Mouse (Mus musculus): ENCODE measurements around the gene Mansc1. TPM values are rescaled to one million over a fixed set of nuclear protein-coding genes. Genes with fewer than 3 reads are reported as not detected.
A peak's percentile ranks its signal among the peaks of the same experiment; 100 is the strongest.

The Mansc1 gene
- total and polyA plus RNA-seq, 2 experiments from 2014 or later: 7.4 to 17.0 TPM

GRCm38 (mm10) chr6:134625431-134625830, 6.9 kb downstream of the Mansc1 start:
- Histone ChIP-seq H3K27me3 (ENCODE audit: control insufficient read depth, insufficient read depth, low read length) (no peaks in the 10 kb centered on the region), H3K36me3 (replicated peaks; ENCODE audit: control insufficient read depth, insufficient read depth, low read length) (no peaks in the 10 kb centered on the region), H3K9me3 (replicated peaks; ENCODE audit: control insufficient read depth, low read length) (no peaks in the 10 kb centered on the region), H3K4me3 (ENCODE audit: low read depth, low read length) (no peak overlapping the region), H3K4me2 (ENCODE audit: low read depth, low read length) (no peak overlapping the region), H3K27ac (ENCODE audit: low read depth) (no peak overlapping the region), H3K9ac (replicated peaks; ENCODE audit: low read depth, low read length) (no peak overlapping the region), H3K4me1 (ENCODE audit: control insufficient read depth, insufficient read depth) (peaks cover 7% of the 10 kb centered on the region; the same call in 1 of the 2 replicates)
- ATAC-seq (ENCODE audit: insufficient read depth, low read depth): no peak
- 75% methylated on average over 12 of the region's 12 CpGs for WGBS
- no peak for TF ChIP-seq EP300 (IDR thresholded peaks at IDR 0.05; ENCODE audit: low read depth)
- no peak for TF ChIP-seq CTCF (IDR thresholded peaks at IDR 0.05; ENCODE audit: low read depth)
- no peak for DNase-seq (ENCODE audit: low spot score)

- no peak for DNase-seq (ENCODE audit: low spot score)
- Histone ChIP-seq H3K4me3 (ENCODE audit: low read depth, low read length) (no peak overlapping the region), H3K4me1 (ENCODE audit: control insufficient read depth, insufficient read depth) (peaks cover 7% of the 10 kb centered on the region; the same call in 1 of the 2 replicates), H3K9me3 (replicated peaks; ENCODE audit: control insufficient read depth, low read length) (no peaks in the 10 kb centered on the region), H3K36me3 (replicated peaks; ENCODE audit: control insufficient read depth, insufficient read depth, low read length) (no peaks in the 10 kb centered on the region), H3K27me3 (ENCODE audit: control insufficient read depth, insufficient read depth, low read length) (no peaks in the 10 kb centered on the region), H3K9ac (replicated peaks; ENCODE audit: low read depth, low read length) (no peak overlapping the region), H3K4me2 (ENCODE audit: low read depth, low read length) (no peak overlapping the region), H3K27ac (ENCODE audit: low read depth) (no peak overlapping the region)
- no peak for ATAC-seq (ENCODE audit: insufficient read depth, low read depth)
- no peak for TF ChIP-seq EP300 (IDR thresholded peaks at IDR 0.05; ENCODE audit: low read depth)
- WGBS: 62% methylated on average over 14 of the region's 14 CpGs
Observed at GRCm38 (mm10) chr6:134621552-134621949, 10.7 kb downstream of the Mansc1 start.

GRCm38 (mm10) chr6:134620846-134621551, 11.3 kb downstream of the Mansc1 start:
- H3K27ac ChIP-seq (ENCODE audit: low read depth): peak overlapping the region; percentile 49; the same call in 1 of the 2 replicates
- DNase-seq (ENCODE audit: low spot score) (no peak), ATAC-seq (ENCODE audit: insufficient read depth, low read depth) (no peak)
- 61% methylated on average over 6 of the region's 6 CpGs for WGBS
- peak; percentile 58 for TF ChIP-seq CTCF (IDR thresholded peaks at IDR 0.05; ENCODE audit: low read depth)
- TF ChIP-seq EP300 (IDR thresholded peaks at IDR 0.05; ENCODE audit: low read depth): no peak
- no peak overlapping the region for H3K4me3 ChIP-seq (ENCODE audit: low read depth, low read length)
- no peaks in the 10 kb centered on the region for H3K9me3 ChIP-seq (replicated peaks; ENCODE audit: control insufficient read depth, low read length)
- no peaks in the 10 kb centered on the region for H3K36me3 ChIP-seq (replicated peaks; ENCODE audit: control insufficient read depth, insufficient read depth, low read length)
- no peaks in the 10 kb centered on the region for H3K27me3 ChIP-seq (ENCODE audit: control insufficient read depth, insufficient read depth, low read length)
- no peak overlapping the region for H3K9ac ChIP-seq (replicated peaks; ENCODE audit: low read depth, low read length)
- H3K4me1 ChIP-seq (ENCODE audit: control insufficient read depth, insufficient read depth): peaks cover 7% of the 10 kb centered on the region; the same call in 1 of the 2 replicates
- no peak overlapping the region for H3K4me2 ChIP-seq (ENCODE audit: low read depth, low read length)

GRCm38 (mm10) chr6:134620129-134620528, 12.2 kb downstream of the Mansc1 start:
- no peak for TF ChIP-seq EP300 (IDR thresholded peaks at IDR 0.05; ENCODE audit: low read depth)
- no peak for TF ChIP-seq CTCF (IDR thresholded peaks at IDR 0.05; ENCODE audit: low read depth)
- no peak for DNase-seq (ENCODE audit: low spot score)
- no peak overlapping the region for H3K9ac ChIP-seq (replicated peaks; ENCODE audit: low read depth, low read length)
- H3K36me3 ChIP-seq (replicated peaks; ENCODE audit: control insufficient read depth, insufficient read depth, low read length): no peaks in the 10 kb centered on the region
- ATAC-seq (ENCODE audit: insufficient read depth, low read depth): peak; percentile 40; the same call in 1 of the 2 replicates
- H3K9me3 ChIP-seq (replicated peaks; ENCODE audit: control insufficient read depth, low read length): no peaks in the 10 kb centered on the region
- no peaks in the 10 kb centered on the region for H3K27me3 ChIP-seq (ENCODE audit: control insufficient read depth, insufficient read depth, low read length)
- H3K4me3 ChIP-seq (ENCODE audit: low read depth, low read length): no peak overlapping the region
- H3K27ac ChIP-seq (ENCODE audit: low read depth): peak overlapping the region; percentile 49; the same call in 1 of the 2 replicates
- 69% methylated on average over 3 of the region's 3 CpGs for WGBS
- no peak overlapping the region for H3K4me2 ChIP-seq (ENCODE audit: low read depth, low read length)
- H3K4me1 ChIP-seq (ENCODE audit: control insufficient read depth, insufficient read depth): peaks cover 7% of the 10 kb centered on the region; the same call in 1 of the 2 replicates

GRCm38 (mm10) chr6:134617589-134617988, 14.7 kb downstream of the Mansc1 start:
- Histone ChIP-seq H3K27me3 (ENCODE audit: control insufficient read depth, insufficient read depth, low read length) (no peaks in the 10 kb centered on the region), H3K27ac (ENCODE audit: low read depth) (no peak overlapping the region), H3K9ac (replicated peaks; ENCODE audit: low read depth, low read length) (no peak overlapping the region), H3K36me3 (replicated peaks; ENCODE audit: control insufficient read depth, insufficient read depth, low read length) (no peaks in the 10 kb centered on the region), H3K4me3 (ENCODE audit: low read depth, low read length) (no peak overlapping the region), H3K4me1 (ENCODE audit: control insufficient read depth, insufficient read depth) (peaks cover 14% of the 10 kb centered on the region), H3K9me3 (replicated peaks; ENCODE audit: control insufficient read depth, low read length) (no peaks in the 10 kb centered on the region), H3K4me2 (ENCODE audit: low read depth, low read length) (no peak overlapping the region)
- 45% methylated on average over 3 of the region's 3 CpGs for whole genome bisulfite sequencing
- DNase-seq (ENCODE audit: low spot score) (no peak), ATAC-seq (ENCODE audit: insufficient read depth, low read depth) (no peak)
- no peak for TF ChIP-seq CTCF (IDR thresholded peaks at IDR 0.05; ENCODE audit: low read depth)
- TF ChIP-seq EP300 (IDR thresholded peaks at IDR 0.05; ENCODE audit: low read depth): no peak

Data from heart, postnatal 0 days (tissue).